Mouse (Mus musculus): ENCODE results near the gene Bcas3.

Bcas3 gene

GRCm38 (mm10) chr11:85841211-85841681 is 488.3 kb downstream of the Bcas3 start:
- DNase-seq (ENCODE audit: low read depth, low spot score) = no peak

GRCm38 (mm10) chr11:85841980-85842379 is 489.0 kb downstream of the Bcas3 start:
- peak; percentile 85 for DNase-seq (ENCODE audit: low read depth, low spot score)

GRCm38 (mm10) chr11:85842596-85843346 is 489.8 kb downstream of the Bcas3 start:
- DNase-seq (ENCODE audit: low read depth, low spot score) = no peak

- peak; percentile 82 for DNase-seq (ENCODE audit: low read depth, low spot score)
These were observed 490.4 kb downstream of the Bcas3 start for GRCm38 (mm10) chr11:85843347-85843692.

- DNase-seq (ENCODE audit: low read depth, low spot score) = peak; percentile 90
These were observed 491.4 kb downstream of the Bcas3 start for GRCm38 (mm10) chr11:85844144-85844965.

- DNase-seq (ENCODE audit: low read depth, low spot score) = no peak
These were observed 492.0 kb downstream of the Bcas3 start for GRCm38 (mm10) chr11:85844971-85845370.

GRCm38 (mm10) chr11:85845921-85846320 is 493.0 kb downstream of the Bcas3 start:
- DNase-seq (ENCODE audit: low read depth, low spot score) = no peak

GRCm38 (mm10) chr11:85846509-85846908 is 493.5 kb downstream of the Bcas3 start:
- DNase-seq (ENCODE audit: low read depth, low spot score) = no peak

- DNase-seq (ENCODE audit: low read depth, low spot score) = peak; percentile 92
These were observed 496.1 kb downstream of the Bcas3 start for GRCm38 (mm10) chr11:85849037-85849436.

GRCm38 (mm10) chr11:85850233-85850632 is 497.3 kb downstream of the Bcas3 start, which contains the start of gene Gm11444:
Gene Gm11444, minus strand, starts transcription at chr11:85850333.
- no peak for DNase-seq (ENCODE audit: low read depth, low spot score)

GRCm38 (mm10) chr11:85850758-85851157 is 497.8 kb downstream of the Bcas3 start:
- DNase-seq (ENCODE audit: low read depth, low spot score) = no peak

GRCm38 (mm10) chr11:85857997-85858698 is 505.2 kb downstream of the Bcas3 start:
- no peak for DNase-seq (ENCODE audit: low read depth, low spot score)

GRCm38 (mm10) chr11:85864363-85864762 is 511.4 kb downstream of the Bcas3 start:
- no peak for DNase-seq (ENCODE audit: low read depth, low spot score)

Data from forelimb bud, embryonic 11.5 days (tissue).